Mouse (Mus musculus) c-Kit-positive CD71-positive TER-119-positive erythroid progenitor cells, embryonic 14.5 days (primary cell): ENCODE measurements around the gene Cep290.

Experiments
- DNase-seq: peaks from one replicate; pipeline ENCODE4 v3.0.0-alpha.2; 2013; ENCODE audit warnings: low spot score

Gene Cep290

DNA sequence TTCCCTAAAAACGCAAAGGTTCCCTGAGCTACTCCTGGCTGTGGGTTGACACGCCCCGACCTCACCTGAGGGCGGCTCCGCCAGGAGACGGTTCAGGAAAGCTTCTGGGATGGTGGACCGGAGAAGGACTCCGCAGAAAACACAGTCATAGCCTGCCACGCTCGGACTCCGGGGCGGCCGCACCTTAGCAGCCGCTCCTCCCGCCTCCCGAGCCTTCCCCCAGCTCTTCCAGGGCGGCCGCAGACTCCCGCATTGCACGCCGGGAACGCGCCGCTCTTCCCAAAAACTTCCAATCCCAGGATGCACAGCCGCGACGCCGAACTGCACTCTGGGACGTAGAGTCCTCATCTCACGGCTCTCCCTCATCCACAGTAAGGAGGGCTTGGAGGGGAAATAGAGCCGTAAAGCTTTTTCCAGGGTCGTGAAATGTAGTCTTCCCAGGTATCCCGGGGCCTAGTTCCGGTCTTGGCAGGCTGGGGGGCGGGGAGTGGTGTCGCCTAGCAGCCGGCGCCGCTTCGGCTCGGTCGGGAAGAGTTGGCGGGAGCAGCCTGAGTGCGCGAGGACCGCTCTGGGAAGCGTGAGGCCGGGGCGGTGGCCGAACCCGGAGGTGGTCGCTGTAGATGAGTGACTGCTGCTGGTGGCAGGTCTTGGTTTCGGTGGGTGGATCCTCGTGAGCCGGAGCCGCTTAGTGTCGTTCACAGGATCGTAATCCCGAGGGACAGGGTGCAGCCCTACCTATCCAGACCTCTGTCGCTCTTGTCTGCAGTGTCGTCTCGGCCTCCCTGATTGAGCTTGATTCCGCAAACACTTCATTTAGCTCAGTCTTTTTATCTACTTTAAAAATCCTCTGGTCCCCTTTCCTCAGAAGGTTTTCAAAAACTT, at the start of gene Cep290, which contains the start of gene Tmtc3:
Gene Cep290, plus strand, starts transcription at position 462 of the 882 bp plus-strand sequence.
Gene Tmtc3, minus strand, starts transcription at position 254 of the 882 bp plus-strand sequence.
- peak; percentile 94 for DNase-seq

DNA sequence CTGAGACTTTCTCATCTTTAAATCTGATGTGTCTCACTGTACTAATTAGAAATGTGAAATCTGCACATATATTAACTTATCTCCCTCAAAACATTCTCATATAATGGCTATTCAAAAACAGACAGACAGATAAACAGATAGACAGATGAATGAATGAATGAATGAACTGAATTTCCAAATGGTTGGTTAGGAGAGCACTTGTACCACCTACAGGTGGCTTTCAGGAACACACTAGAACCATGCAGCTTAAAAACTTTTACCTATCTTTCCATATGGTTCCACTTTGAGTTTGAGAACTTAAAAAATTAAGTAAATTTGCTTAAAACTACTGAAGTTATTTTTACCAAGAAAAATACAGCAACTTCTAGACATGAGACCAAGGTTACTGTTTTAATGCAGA, 38.0 kb upstream of the Cep290 start:
- no peak for DNase-seq

DNA sequence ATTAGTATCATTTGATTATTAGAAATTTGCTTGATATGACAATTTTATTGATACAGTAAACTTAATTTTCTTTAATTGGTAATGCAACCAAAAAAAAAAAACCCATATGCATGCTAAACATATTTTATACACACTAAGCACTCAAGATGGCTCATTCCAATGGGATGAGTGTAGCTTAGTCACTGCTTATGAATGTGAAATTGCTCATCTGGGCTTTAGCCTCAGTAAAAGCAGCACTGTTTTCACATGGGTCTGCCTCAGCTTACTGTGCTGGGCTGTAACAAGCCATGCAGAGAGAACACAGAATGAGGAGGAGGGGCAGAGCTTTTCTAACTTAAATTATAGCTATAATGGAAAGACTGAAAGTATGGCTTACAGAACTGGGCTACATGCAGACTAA, 26.8 kb upstream of the Cep290 start:
- DNase-seq, result no peak

- DNase-seq, result no peak
Measured at GRCm38 (mm10) chr10:100475040-100475439, 12.3 kb upstream of the Cep290 start.

GRCm38 (mm10) chr10:100479538-100479937, 7.8 kb upstream of the Cep290 start:
- DNase-seq, result no peak

DNA sequence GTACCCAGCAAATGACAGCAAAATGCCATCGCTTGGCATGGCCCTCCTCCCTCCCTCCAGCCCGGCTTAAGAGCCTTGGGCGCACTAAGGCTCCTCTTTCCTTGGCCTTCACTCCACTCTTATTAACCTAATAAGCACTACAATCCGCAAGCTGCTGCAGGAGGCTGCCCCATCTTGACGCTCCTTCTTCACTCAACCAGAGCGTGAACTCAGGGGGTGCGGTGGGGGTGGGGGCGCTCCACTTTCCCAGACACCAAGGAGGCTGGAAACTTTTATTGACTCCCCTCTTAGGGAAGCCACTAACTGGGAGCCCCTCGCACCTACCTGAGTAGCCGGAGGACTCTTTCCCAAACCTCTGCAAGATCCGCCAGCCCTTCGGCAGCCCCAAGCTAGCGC, 659 bp upstream of the Cep290 start:
- DNase-seq, result peak; percentile 28

DNA sequence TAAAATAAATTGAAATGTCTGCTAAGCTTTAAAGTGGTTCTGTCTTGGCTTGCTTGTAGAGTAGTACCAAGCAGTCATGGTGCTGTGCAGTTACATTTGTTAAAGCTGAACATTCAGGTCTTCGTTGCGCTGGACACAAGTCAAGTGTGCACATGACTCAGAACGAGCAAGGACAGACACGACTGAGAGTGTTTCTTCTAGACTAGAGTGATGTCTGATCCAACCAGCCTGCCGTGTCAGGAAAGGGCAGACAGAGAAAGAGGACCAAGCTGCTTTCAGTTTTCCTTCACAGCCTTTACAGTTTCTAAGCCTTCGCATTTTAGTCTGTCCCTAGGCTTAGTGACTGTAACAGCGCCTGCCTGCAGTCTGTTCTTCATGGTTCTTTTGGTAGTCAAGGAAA, 4.6 kb downstream of the Cep290 start:
- no peak for DNase-seq

DNA sequence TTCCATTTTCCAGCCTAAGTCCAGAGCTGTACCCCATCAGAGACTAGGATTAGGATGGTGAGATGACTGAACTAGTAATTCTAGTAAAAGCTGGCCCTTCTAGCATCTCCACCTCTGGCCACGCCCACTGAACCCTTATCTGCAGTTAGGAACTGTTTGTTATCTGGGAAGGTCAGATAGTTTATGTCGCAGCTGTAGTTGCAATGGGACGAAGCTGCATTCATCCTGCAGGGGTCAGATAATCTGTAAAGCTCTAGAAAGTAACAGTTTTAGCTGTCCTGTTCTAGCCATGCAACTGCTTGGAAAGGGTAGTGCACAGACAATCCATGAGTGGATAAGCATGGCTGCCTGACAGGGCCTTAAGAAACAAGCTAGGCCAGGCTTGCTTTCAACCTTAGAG, 11.0 kb downstream of the Cep290 start:
- peak; percentile 90 for DNase-seq

GRCm38 (mm10) chr10:100508170-100508569, 20.8 kb downstream of the Cep290 start:
- DNase-seq, result peak; percentile 52

DNA sequence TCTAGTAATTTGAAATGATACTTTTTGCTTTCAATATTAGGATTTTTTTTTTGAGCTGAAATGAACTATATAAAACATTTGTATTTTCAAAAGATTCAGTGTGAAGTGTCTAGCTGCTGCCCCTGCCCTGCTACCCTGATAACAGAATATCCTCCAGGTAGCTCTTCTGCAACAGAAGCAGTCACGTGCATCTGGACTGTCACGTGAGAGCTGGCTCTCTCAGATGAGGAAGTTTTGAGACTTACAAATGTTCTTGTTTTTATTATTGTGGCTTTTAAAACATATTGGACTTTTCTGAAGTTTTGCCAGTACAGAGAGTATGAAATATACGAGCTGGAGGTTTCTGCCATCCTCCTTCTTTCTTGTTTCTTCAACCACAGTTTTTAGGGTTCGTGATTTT, 34.3 kb downstream of the Cep290 start:
- DNase-seq, result no peak

DNA sequence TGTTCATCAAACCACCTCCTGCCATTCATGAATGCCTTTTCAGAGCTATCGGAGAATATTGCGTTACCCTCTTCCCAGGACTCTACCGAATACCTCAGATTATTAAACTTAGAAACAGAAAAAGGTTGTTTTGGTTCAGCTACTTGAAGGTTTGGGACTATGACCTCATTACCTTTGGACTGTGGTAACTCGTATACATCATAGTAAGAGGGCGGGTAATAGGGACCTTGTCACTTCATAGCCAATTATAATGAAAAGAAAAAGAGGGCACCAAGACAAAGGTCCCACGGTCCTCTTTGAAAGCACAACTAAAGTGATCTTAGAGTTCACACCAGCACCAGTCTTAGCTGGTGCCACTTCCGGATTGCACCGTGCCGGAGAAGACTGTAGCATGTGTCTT, 35.0 kb downstream of the Cep290 start:
- DNase-seq, result no peak

GRCm38 (mm10) chr10:100524499-100525390, 37.4 kb downstream of the Cep290 start:
- DNase-seq, result peak; percentile 70

GRCm38 (mm10) chr10:100556566-100557175, 69.3 kb downstream of the Cep290 start:
- no peak for DNase-seq

DNA sequence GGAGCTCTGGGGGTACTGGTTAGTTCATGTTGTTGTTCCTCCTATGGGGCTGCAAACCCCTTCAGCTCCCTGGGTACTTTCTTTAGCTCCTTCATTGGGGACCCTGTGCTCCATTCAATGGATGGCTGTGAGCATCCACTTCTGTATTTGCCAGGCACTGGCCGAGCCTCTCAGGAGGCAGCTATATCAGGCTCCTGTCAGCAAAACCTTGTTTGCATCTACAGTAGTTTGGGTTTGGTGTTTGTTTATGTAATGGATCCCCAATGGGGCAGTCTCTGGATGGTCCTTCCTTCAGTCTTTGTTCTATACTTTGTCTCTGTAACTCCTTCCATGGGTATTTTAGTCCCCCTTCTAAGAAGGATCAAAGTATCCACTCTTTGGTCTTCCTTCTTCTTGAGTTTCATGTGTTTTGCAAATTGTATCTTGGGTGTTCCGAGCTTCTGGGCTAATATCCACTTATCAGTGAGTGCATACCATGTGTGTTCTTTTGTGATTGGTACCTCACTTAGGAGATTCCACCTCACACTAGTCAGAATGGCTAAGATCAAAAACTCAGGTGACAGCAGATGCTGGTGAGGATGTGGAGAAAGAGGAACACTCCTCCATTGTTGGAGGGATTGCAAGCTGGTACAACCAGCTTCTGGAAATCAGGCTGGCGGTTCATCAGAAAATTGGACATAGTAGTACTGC, 73.0 kb downstream of the Cep290 start:
- DNase-seq, result peak; percentile 47

- DNase-seq, result no peak
Measured at GRCm38 (mm10) chr10:100564112-100564511, 76.8 kb downstream of the Cep290 start.

- peak; percentile 67 for DNase-seq
Measured at GRCm38 (mm10) chr10:100571707-100572106, 84.3 kb downstream of the Cep290 start.

GRCm38 (mm10) chr10:100574505-100575149, 87.3 kb downstream of the Cep290 start:
- peak; percentile 69 for DNase-seq

DNA sequence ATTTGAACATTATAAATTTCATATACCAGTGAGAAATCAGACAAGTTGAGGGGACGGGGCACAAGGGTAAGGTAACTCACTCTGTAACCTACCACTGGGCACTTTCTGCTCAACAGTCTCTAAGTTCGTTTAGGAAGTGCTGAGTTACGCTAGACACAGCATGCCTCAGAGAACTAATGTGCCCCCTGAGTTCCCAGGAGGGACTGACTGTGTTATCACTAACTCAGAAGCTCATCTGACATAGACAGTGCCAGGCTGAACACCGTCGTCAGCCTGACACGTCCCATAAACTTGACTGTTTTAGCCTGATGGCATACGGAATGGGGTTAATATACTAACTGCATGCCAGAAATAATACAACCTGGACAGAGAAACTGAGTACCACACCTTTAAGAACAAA, 87.9 kb downstream of the Cep290 start:
- no peak for DNase-seq

DNA sequence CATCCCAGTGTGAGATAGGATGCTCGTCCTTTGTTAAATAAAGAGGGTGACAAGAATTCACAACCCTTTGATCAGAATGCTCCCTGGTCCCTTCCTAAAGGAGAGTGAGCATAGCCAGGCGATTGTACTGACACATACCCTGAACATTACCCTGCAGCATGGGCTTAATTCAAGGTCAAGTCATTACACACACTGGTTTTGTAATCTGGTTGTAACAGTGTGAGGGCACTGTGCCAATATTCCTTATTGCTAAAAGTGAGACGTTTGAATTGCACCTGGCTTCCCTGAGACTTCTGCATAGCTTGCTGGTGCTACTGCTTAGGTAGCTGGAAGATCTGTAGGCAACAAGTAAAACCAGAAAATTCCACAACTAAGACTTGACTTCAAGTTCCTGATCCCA, 96.8 kb downstream of the Cep290 start:
- DNase-seq, result no peak

DNA sequence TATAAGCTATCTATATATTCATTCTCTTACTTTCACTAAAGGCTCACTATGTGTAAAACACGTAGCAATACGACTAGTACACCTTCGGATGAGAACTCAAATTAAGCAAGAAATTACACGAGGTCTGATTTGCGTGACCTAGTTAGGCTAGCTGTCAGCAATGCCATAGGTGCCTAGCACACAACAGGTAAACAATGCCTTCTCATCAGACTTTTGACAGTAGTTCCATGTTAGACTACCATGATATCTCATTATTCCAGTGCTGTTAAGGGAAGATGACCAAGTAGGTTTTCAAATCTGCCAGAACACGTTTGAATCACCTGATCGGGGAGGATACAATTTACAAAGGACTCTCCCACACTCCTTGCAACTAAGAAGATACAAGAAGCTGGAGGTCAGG, 101.2 kb downstream of the Cep290 start:
- no peak for DNase-seq

- DNase-seq, result peak; percentile 91
Measured at GRCm38 (mm10) chr10:100588932-100589388, 101.6 kb downstream of the Cep290 start.
